Mouse (Mus musculus) left cerebral cortex, postnatal 36 days (tissue): ENCODE results near the gene Fscn2. TPM values are rescaled to one million over a fixed set of nuclear protein-coding genes. Genes with fewer than 3 reads are reported as not detected.
"Not testable (repeated sequence)": the region's sequence is repeated elsewhere in the genome, so short reads cannot be mapped to it uniquely, and the experiment has no call there.

Experiments
- DNase-seq, 2 experiments: peaks; one replicate each; pipeline ENCODE4 v3.0.0; 2021 to 2022; ENCODE audit warnings: low spot score in 2 of 2, mixed read lengths in 1 of 2
- intact Hi-C: fragments of 180-260 bp; cut with DNase I; formaldehyde crosslinking; loops from one replicate; pipeline ENCODE4 v1.15.1; 2025
- microRNA-seq: library from miRNA; unstranded; fragments of <30 nt; microRNA quantifications from one replicate; pipeline ENCODE4 v1.2.0, GENCODE M21; 2022
- total RNA-seq, 2 experiments: library from RNA; stranded (reverse); gene quantifications; 2 replicates each; pipeline ENCODE4 v1.2.3; 2021

The Fscn2 gene
- total RNA-seq, 2 experiments from 2014 or later, result 0.25 to 0.72 TPM

DNA sequence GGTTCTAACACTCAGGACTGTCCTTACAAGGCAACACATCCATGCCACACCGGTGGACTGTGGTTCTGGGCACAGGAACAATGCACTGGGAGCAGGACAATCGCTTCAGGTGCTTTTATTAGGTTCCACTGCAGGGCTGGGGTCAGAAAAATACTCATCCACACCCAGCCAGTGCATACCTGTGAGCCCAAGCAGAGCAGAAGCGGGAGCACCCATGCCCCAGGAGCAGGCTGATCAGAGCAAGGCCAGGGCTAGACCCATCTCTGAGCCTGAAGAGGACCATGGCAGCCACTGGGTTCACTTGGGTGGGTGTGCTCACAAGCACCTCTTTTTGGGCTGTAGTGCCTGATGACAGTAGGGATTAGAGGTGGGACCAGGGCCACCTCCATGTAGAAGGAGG, 18.9 kb downstream of the Fscn2 start:
- DNase-seq, result no peak
- intact Hi-C loops, result no loop called here

DNA sequence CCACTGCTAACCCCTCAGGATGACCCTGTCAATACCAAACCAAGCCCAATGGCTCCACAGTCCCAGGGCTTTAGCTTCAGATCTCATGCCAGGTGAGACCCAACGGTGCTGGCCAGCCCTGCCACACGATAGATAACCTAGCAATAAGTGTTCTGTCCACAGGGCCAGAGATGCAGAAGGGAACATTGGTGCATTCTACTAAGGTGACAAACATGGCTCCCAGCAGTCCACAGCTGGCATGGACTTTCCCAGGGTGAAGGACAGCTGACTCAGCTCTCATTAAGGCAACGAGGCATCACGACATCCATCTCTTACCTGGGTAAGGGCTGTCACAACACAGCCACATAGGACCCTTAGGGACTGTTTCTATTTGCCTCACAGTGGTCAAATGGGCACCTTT, 19.8 kb downstream of the Fscn2 start:
- no peak for DNase-seq
- intact Hi-C loops, result no loop called here

DNA sequence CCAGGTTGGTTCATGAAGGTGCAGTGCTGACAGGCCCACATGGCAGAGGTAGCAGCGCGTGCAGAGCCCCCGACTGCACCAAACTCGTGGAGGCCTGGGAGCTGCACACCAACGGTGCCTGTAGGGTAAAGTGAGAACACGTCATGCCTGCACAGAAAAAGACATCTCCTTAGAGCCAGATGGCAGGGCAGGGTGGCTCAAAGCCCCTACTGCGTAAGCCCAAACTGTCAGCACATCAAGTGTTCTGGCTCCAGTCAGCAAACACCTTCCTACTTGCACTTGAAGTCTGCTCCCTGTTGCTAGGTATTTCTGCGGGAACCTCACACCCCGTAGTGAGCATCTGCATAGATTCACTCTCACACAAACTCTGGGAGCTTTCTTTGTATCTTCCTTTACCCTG, 21.2 kb downstream of the Fscn2 start:
- intact Hi-C loops, result no loop called here
- DNase-seq, result peak; percentile 55 to 61

DNA sequence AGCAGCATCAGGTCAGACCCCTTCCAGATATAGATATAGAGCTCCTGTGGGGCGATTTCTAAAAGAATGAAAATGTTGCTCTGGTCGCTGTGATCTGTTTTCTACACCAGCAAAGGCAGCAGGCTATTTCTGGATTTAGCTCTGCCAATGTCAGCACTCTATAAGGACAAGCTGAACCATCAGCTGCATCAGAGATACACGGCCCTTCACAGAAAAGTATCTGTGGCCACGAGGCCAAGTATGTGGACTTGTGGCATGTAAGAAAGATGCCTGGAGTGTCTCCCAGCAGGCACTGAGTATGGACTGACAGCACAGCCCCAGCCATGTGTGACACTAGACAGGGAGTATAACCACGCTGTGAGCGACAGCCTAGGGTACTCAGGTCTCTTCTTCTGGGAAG, 25.3 kb downstream of the Fscn2 start:
- intact Hi-C loops, result no loop called here
- no peak for DNase-seq

DNA sequence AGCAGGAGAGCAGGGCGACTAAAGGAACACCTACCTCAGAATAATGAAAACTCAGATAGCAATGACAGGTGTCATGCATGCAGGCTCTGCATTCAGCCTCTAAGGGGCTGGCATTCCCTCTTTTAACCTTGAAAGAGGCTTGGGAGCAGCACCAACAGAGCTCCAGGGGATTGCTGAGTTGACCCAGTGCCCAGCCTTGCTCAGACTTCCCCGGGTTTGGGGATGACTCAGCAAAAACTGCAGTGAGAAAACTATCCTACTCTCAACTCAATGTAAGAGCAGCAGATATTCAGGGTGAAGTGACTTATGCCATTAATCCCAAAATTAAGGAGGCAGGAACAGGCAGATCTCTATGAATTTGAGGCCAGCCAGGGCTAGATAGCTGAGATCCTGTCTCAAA, 25.8 kb downstream of the Fscn2 start:
- intact Hi-C loops, result no loop called here
- DNase-seq, result no peak

DNA sequence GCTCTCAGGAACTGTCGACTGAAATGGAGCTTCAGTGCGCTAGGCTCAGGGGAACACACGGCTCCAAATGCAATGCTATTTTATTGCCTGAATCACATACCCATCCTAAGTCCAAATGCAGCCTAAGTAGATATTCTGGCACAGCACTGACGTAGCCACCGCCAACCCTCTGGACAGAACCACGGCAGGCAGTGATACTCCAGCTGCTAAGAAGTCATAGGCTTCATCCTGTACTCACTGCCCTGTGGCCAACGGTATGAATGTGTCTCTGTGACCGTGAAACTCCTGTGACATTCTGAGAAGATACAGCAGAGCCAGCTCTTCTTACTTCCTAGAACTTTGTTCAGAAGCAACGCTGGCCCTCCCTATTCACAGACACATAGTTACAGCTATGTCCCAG, 27.2 kb downstream of the Fscn2 start:
- DNase-seq, result no peak
- intact Hi-C loops, result no loop called here

DNA sequence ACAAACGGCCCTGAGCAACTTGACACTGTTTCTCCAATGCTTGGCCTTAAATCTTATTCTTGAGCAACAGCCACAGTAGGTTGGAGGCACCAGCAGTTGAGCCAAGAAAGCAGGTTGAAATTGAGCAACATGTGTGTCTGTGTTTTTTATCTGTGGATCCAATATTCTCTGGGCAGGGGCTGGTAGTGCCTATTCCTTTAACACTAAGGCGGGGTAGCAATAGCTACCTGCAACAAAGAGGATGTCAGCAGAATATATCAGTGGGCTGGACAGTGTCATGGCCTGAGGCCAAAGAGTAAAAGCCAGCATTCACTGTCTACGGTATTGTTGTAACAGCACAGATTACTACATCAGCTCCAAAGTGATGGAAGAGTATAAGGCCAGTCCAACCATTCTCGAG, 34.3 kb downstream of the Fscn2 start:
- intact Hi-C loops, result no loop called here
- DNase-seq, result no peak

DNA sequence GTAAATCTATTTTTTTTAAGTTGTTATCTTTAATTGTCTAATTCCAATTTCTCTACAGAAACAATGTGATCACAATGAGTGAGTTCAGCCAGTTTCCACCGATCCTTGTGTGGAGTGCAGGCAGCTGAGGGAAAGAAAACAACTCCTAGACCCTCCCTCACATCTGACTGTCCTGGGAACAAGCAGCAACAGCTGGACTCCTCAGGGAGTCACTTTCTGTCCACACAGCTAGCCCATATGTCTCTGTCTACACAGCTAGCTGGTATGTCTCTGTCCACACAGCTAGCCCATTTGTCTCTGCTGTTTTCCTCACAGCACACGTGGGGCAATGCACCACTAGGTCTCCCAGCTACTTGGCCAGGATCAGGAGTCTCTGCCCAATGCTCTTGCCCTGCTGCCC, 36.3 kb downstream of the Fscn2 start:
- DNase-seq, result no peak
- intact Hi-C loops, result no loop called here

DNA sequence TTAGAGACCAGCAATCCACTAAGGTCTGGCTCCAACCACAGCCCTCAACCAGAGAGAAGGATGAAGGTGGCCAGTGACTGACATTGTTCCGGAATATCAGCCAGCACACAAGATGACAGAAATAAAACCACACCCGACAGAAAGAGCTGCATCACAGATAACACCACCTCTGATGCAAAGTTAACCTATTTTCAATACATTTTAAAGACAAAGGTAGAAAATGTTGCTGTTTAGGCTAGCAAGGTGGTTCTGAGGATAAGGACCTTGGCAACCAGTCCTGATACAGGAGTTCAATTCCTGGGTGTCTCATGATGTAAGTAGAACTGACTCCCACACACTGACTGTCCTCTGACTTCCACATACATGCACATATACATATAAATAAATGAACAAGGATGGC, 38.0 kb downstream of the Fscn2 start:
- intact Hi-C loops, result no loop called here
- no peak for DNase-seq

DNA sequence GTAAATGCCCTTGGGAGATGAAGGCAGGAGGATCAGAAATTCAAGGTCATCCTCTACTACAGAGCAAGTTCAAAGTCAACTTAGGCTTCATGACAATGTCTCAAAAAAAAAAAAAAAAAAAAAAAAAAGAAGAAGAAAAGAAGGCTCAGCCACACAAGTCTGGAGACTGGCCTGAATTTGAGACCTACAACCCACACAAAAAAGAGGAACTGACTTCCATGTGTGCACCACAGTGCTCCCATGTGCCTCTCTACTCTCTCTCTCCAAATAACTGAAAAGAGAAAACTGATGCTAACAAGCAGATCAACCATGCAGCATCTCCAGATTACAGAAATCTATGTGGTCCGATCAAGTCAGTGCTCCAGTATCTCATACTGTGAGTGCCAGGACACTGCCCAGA, 43.5 kb downstream of the Fscn2 start:
- intact Hi-C loops, result no loop called here
- DNase-seq, result no peak

DNA sequence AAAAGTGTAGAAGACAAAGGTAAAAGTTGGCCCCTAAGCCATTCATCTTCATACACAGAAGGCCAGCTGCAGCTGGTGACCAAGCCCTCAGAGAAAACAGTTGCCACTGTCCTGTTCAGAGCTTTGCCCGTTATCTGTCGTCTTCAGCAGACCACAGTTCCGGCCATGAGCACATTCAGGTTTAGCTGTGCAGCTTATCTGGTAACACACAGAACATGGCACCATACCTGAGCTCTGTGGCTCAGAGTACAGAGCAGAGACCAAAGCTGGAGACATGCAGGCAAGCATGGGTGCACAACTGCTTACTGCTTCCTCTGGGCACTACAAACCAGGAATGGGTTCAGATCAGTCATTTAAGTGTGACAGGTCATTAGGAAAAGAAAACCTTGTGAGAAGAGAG, 44.5 kb downstream of the Fscn2 start:
- DNase-seq, result no peak
- intact Hi-C loops, result no loop called here

DNA sequence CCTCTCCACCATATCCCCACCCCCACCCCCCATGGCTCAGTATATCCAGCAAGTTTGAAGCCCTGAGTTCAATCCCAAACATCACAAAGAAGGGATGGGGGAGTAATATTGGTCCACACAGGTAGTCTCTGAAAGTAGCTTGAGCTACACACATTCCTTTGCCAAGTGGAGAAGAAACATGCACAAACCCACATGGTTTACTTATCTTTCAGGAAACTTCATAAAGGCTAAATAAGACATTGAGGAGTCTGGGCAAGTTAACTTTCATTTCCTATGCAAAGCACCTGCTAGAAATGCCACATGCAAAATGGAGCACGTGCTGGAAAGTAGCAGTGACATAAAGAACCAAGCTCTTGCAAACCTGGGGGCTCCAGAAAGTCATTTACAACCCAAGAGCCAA, 45.1 kb downstream of the Fscn2 start:
- DNase-seq, result no peak
- intact Hi-C loops, result no loop called here

DNA sequence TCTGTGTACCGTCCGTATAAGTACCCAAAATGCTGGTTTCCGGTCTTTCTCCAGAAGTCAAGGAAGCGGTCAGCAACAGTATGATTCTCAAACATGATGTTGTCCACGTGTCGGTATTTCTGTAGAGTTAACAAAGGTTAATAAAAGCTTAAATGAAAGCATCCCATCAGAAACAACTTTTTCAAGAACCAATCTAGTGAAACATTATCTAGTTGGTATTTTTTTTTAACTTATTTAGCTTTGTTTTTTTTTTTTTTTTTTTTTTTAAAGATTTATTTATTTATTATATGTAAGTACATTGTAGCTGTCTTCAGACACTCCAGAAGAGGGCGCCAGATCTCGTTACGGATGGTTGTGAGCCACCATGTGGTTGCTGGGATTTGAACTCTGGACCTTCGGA, 52.3 kb downstream of the Fscn2 start:
- DNase-seq, intact Hi-C loops: not testable (repeated sequence)

Small RNAs within 50 kb of the gene (microRNA-seq; reads per million reads assigned to microRNA genes)
- gene Gm23419 (not detected), gene Mir6935 (1.0 reads per million)

Other genes with a start within 250 kb of the Fscn2 start
- gene Slc38a10, start 210.2 kb upstream of the Fscn2 start, total RNA-seq, result 10 to 100 TPM; 80.8 to 86.4 TPM
- 10 to 100 TPM; 15.3 to 20.9 TPM for gene Bahcc1, start 128.6 kb upstream of the Fscn2 start, total RNA-seq
- gene Actg1, start 13.0 kb upstream of the Fscn2 start, total RNA-seq, result 1,000 to 10,000 TPM; 1,144 to 1,299 TPM
- 10 to 100 TPM; 12.8 to 16.4 TPM for gene Faap100, start 17.2 kb downstream of the Fscn2 start, total RNA-seq
- 10 to 100 TPM; 65.3 to 77.0 TPM for gene Nploc4, start 76.2 kb downstream of the Fscn2 start, total RNA-seq
- 1 to 10 TPM in 1 of 2 experiments, not detected in 1; 1.8 TPM for gene Tspan10, start 81.1 kb downstream of the Fscn2 start, total RNA-seq
- under 1 TPM; 0.37 to 0.66 TPM for gene Pde6g, start 92.0 kb downstream of the Fscn2 start, total RNA-seq
- 10 to 100 TPM; 14.3 to 20.6 TPM for gene Oxld1, start 96.5 kb downstream of the Fscn2 start, total RNA-seq
- gene Ccdc137, start 96.6 kb downstream of the Fscn2 start, total RNA-seq, result 10 to 100 TPM; 19.9 to 29.4 TPM
- gene Arl16, start 106.1 kb downstream of the Fscn2 start, total RNA-seq, result 10 to 100 TPM; 49.3 to 55.0 TPM
- 10 to 100 TPM; 75.6 to 78.5 TPM for gene Mrpl12, start 123.1 kb downstream of the Fscn2 start, total RNA-seq
- 10 to 100 TPM; 18.2 to 21.9 TPM for gene Slc25a10, start 130.3 kb downstream of the Fscn2 start, total RNA-seq
- gene Gcgr, start 169.2 kb downstream of the Fscn2 start, total RNA-seq, result not detected
- gene Mcrip1, start 188.2 kb downstream of the Fscn2 start, total RNA-seq, result 10 to 100 TPM; 73.4 to 91.7 TPM
- gene Ppp1r27, start 189.6 kb downstream of the Fscn2 start, total RNA-seq, result not detected
- 100 to 1,000 TPM; 122 to 126 TPM for gene P4hb, start 211.7 kb downstream of the Fscn2 start, total RNA-seq
- gene Arhgdia, start 220.1 kb downstream of the Fscn2 start, total RNA-seq, result 100 to 1,000 TPM; 304 to 344 TPM
- gene Alyref, start 236.8 kb downstream of the Fscn2 start, total RNA-seq, result 10 to 100 TPM; 59.7 to 67.5 TPM
- gene Anapc11, start 236.9 kb downstream of the Fscn2 start, total RNA-seq, result 10 to 100 TPM; 91.4 to 99.7 TPM
- gene Npb, start 246.9 kb downstream of the Fscn2 start, total RNA-seq, result 1 to 10 TPM in 1 of 2 experiments, not detected in 1; 1.2 TPM